Mouse (Mus musculus): ENCODE measurements at regions not wholly inside any gene's neighbourhood (a gene's known extent, or its start where the extent isn't known, plus 50 kb on each side); places are given as distances from the start of the nearest gene placed in this dataset.

- H3K4me1 ChIP-seq (replicated peaks; ENCODE audit: control insufficient read depth in 2 of 2, insufficient read depth in 2 of 2, low read length in 1 of 2) = no peaks in the 10 kb centered on the region
- H3K9me3 ChIP-seq (ENCODE audit: control insufficient read depth, low read length) = no peaks in the 10 kb centered on the region
- H3K36me3 ChIP-seq (replicated peaks; ENCODE audit: control insufficient read depth, insufficient read depth, low read depth) = no peaks in the 10 kb centered on the region
- no peak overlapping the region for H3K4me2 ChIP-seq (ENCODE audit: low read depth)
- no peak overlapping the region for H3K9ac ChIP-seq (replicated peaks)
- ATAC-seq (ENCODE audit: insufficient read depth) (no peak), DNase-seq (ENCODE audit: low read depth in 3 of 3, low spot score in 3 of 3) (no peak)
- H3K27ac ChIP-seq = no peak overlapping the region
- H3K27me3 ChIP-seq (ENCODE audit: control insufficient read depth, insufficient read depth, low read length) = no peaks in the 10 kb centered on the region
- H3K4me3 ChIP-seq (ENCODE audit: insufficient read depth in 1 of 2, low read depth in 2 of 2, low read length in 2 of 2) = no peak overlapping the region
- TF ChIP-seq EP300 (IDR thresholded peaks at IDR 0.05; ENCODE audit: low read depth) (no peak), CTCF (IDR thresholded peaks at IDR 0.05; ENCODE audit: low read depth) (no peak)
- 56% methylated on average over 7 of the region's 7 CpGs for WGBS (ENCODE audit: insufficient replicate concordance)
Observed at GRCm38 (mm10) chr14:72847466-72847865, 137.7 kb upstream of the Fndc3a start.

GRCm38 (mm10) chr14:72845621-72846440, 136.0 kb upstream of the Fndc3a start:
- DNase-seq (ENCODE audit: low read depth in 3 of 3, low spot score in 3 of 3) = no peak
- Histone ChIP-seq H3K4me1 (replicated peaks; ENCODE audit: control insufficient read depth in 2 of 2, insufficient read depth in 2 of 2, low read length in 1 of 2) (no peaks in the 10 kb centered on the region), H3K36me3 (replicated peaks; ENCODE audit: control insufficient read depth, insufficient read depth, low read depth) (no peaks in the 10 kb centered on the region), H3K27ac (no peak overlapping the region), H3K4me3 (ENCODE audit: insufficient read depth in 1 of 2, low read depth in 2 of 2, low read length in 2 of 2) (no peak overlapping the region), H3K4me2 (ENCODE audit: low read depth) (no peak overlapping the region), H3K27me3 (ENCODE audit: control insufficient read depth, insufficient read depth, low read length) (no peaks in the 10 kb centered on the region), H3K9ac (replicated peaks) (no peak overlapping the region), H3K9me3 (ENCODE audit: control insufficient read depth, low read length) (no peaks in the 10 kb centered on the region)
- no peak for TF ChIP-seq EP300 (IDR thresholded peaks at IDR 0.05; ENCODE audit: low read depth)
- no peak for TF ChIP-seq CTCF (IDR thresholded peaks at IDR 0.05; ENCODE audit: low read depth)
- WGBS (ENCODE audit: insufficient replicate concordance) = 67% methylated on average over 5 of the region's 5 CpGs
- ATAC-seq (ENCODE audit: insufficient read depth) = no peak

GRCm38 (mm10) chr14:72844753-72845369, 135.1 kb upstream of the Fndc3a start:
- ATAC-seq (ENCODE audit: insufficient read depth) (no peak), DNase-seq (ENCODE audit: low read depth in 3 of 3, low spot score in 3 of 3) (no peak)
- Histone ChIP-seq H3K4me3 (ENCODE audit: insufficient read depth in 1 of 2, low read depth in 2 of 2, low read length in 2 of 2) (no peak overlapping the region), H3K36me3 (replicated peaks; ENCODE audit: control insufficient read depth, insufficient read depth, low read depth) (no peaks in the 10 kb centered on the region), H3K9me3 (ENCODE audit: control insufficient read depth, low read length) (no peaks in the 10 kb centered on the region), H3K4me2 (ENCODE audit: low read depth) (no peak overlapping the region), H3K9ac (replicated peaks) (no peak overlapping the region), H3K27me3 (ENCODE audit: control insufficient read depth, insufficient read depth, low read length) (no peaks in the 10 kb centered on the region), H3K4me1 (replicated peaks; ENCODE audit: control insufficient read depth in 2 of 2, insufficient read depth in 2 of 2, low read length in 1 of 2) (no peaks in the 10 kb centered on the region), H3K27ac (no peak overlapping the region)
- TF ChIP-seq CTCF (IDR thresholded peaks at IDR 0.05; ENCODE audit: low read depth) (no peak), EP300 (IDR thresholded peaks at IDR 0.05; ENCODE audit: low read depth) (no peak)
- 44% methylated on average over 5 of the region's 5 CpGs for WGBS (ENCODE audit: insufficient replicate concordance)

- TF ChIP-seq CTCF (IDR thresholded peaks at IDR 0.05; ENCODE audit: low read depth) (no peak), EP300 (IDR thresholded peaks at IDR 0.05; ENCODE audit: low read depth) (no peak)
- ATAC-seq (ENCODE audit: insufficient read depth) = no peak
- no peak for DNase-seq (ENCODE audit: low read depth in 3 of 3, low spot score in 3 of 3)
- H3K27me3 ChIP-seq (ENCODE audit: control insufficient read depth, insufficient read depth, low read length) = no peaks in the 10 kb centered on the region
- H3K4me3 ChIP-seq (ENCODE audit: insufficient read depth in 1 of 2, low read depth in 2 of 2, low read length in 2 of 2) = no peak overlapping the region
- H3K4me2 ChIP-seq (ENCODE audit: low read depth) = no peak overlapping the region
- no peak overlapping the region for H3K27ac ChIP-seq
- H3K9me3 ChIP-seq (ENCODE audit: control insufficient read depth, low read length) = no peaks in the 10 kb centered on the region
- H3K36me3 ChIP-seq (replicated peaks; ENCODE audit: control insufficient read depth, insufficient read depth, low read depth) = no peaks in the 10 kb centered on the region
- H3K4me1 ChIP-seq (replicated peaks; ENCODE audit: control insufficient read depth in 2 of 2, insufficient read depth in 2 of 2, low read length in 1 of 2) = no peaks in the 10 kb centered on the region
- H3K9ac ChIP-seq (replicated peaks) = no peak overlapping the region
- WGBS (ENCODE audit: insufficient replicate concordance) = 58% methylated on average over 1 of the region's 1 CpGs
Observed at GRCm38 (mm10) chr14:72841753-72842152, 131.9 kb upstream of the Fndc3a start.

GRCm38 (mm10) chr14:72835158-72835557, 125.4 kb upstream of the Fndc3a start:
- Histone ChIP-seq H3K27me3 (ENCODE audit: control insufficient read depth, insufficient read depth, low read length) (no peaks in the 10 kb centered on the region), H3K9me3 (ENCODE audit: control insufficient read depth, low read length) (no peaks in the 10 kb centered on the region), H3K9ac (replicated peaks) (no peak overlapping the region), H3K4me3 (ENCODE audit: insufficient read depth in 1 of 2, low read depth in 2 of 2, low read length in 2 of 2) (no peak overlapping the region), H3K4me2 (ENCODE audit: low read depth) (no peak overlapping the region), H3K36me3 (replicated peaks; ENCODE audit: control insufficient read depth, insufficient read depth, low read depth) (no peaks in the 10 kb centered on the region), H3K4me1 (replicated peaks; ENCODE audit: control insufficient read depth in 2 of 2, insufficient read depth in 2 of 2, low read length in 1 of 2) (no peaks in the 10 kb centered on the region), H3K27ac (no peak overlapping the region)
- no peak for ATAC-seq (ENCODE audit: insufficient read depth)
- 62% methylated on average over 4 of the region's 4 CpGs for WGBS (ENCODE audit: insufficient replicate concordance)
- DNase-seq (ENCODE audit: low read depth in 3 of 3, low spot score in 3 of 3) = no peak
- TF ChIP-seq CTCF (IDR thresholded peaks at IDR 0.05; ENCODE audit: low read depth) = no peak
- TF ChIP-seq EP300 (IDR thresholded peaks at IDR 0.05; ENCODE audit: low read depth) = no peak

All from liver, embryonic 14.5 days (tissue).